Mouse (Mus musculus): ENCODE measurements around the gene Ubtf. TPM values are rescaled to one million over a fixed set of nuclear protein-coding genes. Genes with fewer than 3 reads are reported as not detected.
A peak's percentile ranks its signal among the peaks of the same experiment; 100 is the strongest.

Gene Ubtf
- total RNA-seq, 4 experiments from 2014 or later, result 102 to 118 (median 113) TPM

- peak in 1 of 2 experiments; percentile 50 for DNase-seq (ENCODE audit: low spot score in 2 of 2)
Observed at GRCm38 (mm10) chr11:102318576-102319409, 749 bp downstream of the Ubtf start.

- peak in 1 of 2 experiments; percentile 51 for DNase-seq (ENCODE audit: low spot score in 2 of 2)
Observed at GRCm38 (mm10) chr11:102317901-102318575, 1.5 kb downstream of the Ubtf start.

GRCm38 (mm10) chr11:102317298-102317900, 2.1 kb downstream of the Ubtf start:
- DNase-seq (ENCODE audit: low spot score in 2 of 2), result peak; percentile 44 to 48

GRCm38 (mm10) chr11:102316572-102317297, 2.8 kb downstream of the Ubtf start:
- peak; percentile 57 to 86 for DNase-seq (ENCODE audit: low spot score in 2 of 2)

- peak in 1 of 2 experiments; percentile 10 for DNase-seq (ENCODE audit: low spot score in 2 of 2)
Observed at GRCm38 (mm10) chr11:102315690-102316571, 3.6 kb downstream of the Ubtf start.

GRCm38 (mm10) chr11:102314321-102314720, 5.2 kb downstream of the Ubtf start:
- DNase-seq (ENCODE audit: low spot score in 2 of 2), result peak in 1 of 2 experiments; percentile 4

GRCm38 (mm10) chr11:102312586-102312985, 7.0 kb downstream of the Ubtf start:
- DNase-seq (ENCODE audit: low spot score in 2 of 2), result peak in 1 of 2 experiments; percentile 5

GRCm38 (mm10) chr11:102311966-102312365, 7.6 kb downstream of the Ubtf start:
- peak in 1 of 2 experiments; percentile 3 for DNase-seq (ENCODE audit: low spot score in 2 of 2)

- no peak for DNase-seq (ENCODE audit: low spot score in 2 of 2)
Observed at GRCm38 (mm10) chr11:102310768-102311695, 8.5 kb downstream of the Ubtf start.

- DNase-seq (ENCODE audit: low spot score in 2 of 2), result no peak
Observed at GRCm38 (mm10) chr11:102309821-102310617, 9.5 kb downstream of the Ubtf start.

GRCm38 (mm10) chr11:102308979-102309378, 10.6 kb downstream of the Ubtf start:
- peak; percentile 93 to 96 for DNase-seq (ENCODE audit: low spot score in 2 of 2)

- no peak for DNase-seq (ENCODE audit: low spot score in 2 of 2)
Observed at GRCm38 (mm10) chr11:102308104-102308503, 11.4 kb downstream of the Ubtf start.

GRCm38 (mm10) chr11:102305359-102305758, 14.2 kb downstream of the Ubtf start:
- no peak for DNase-seq (ENCODE audit: low spot score in 2 of 2)

GRCm38 (mm10) chr11:102304141-102304540, 15.4 kb downstream of the Ubtf start:
- no peak for DNase-seq (ENCODE audit: low spot score in 2 of 2)

- no peak for DNase-seq (ENCODE audit: low spot score in 2 of 2)
Observed at GRCm38 (mm10) chr11:102299839-102300238, 19.7 kb downstream of the Ubtf start.

GRCm38 (mm10) chr11:102297577-102298556, 21.7 kb downstream of the Ubtf start:
- DNase-seq (ENCODE audit: low spot score in 2 of 2), result no peak

Data from left cerebral cortex, adult 8-10 months (tissue).